Mouse (Mus musculus) brain, embryonic 14.5 days (tissue): ENCODE measurements around the gene Sgms1.

ENCODE experiments used
- CTCF ChIP-seq: fragments of 200-500 bp; IDR thresholded peaks from 2 replicates; pipeline ENCODE4 v1.5.1; 2012; ENCODE audit warnings: inconsistent platforms, mild to moderate bottlenecking, moderate library complexity, borderline replicate concordance; ENCODE audit not compliant: insufficient read depth, insufficient read length; ENCODE audit errors: extremely low read depth
- POLR2A ChIP-seq: fragments of 200-500 bp; IDR thresholded peaks from 2 replicates; pipeline ENCODE4 v1.6.1; 2012; ENCODE audit warnings: mild to moderate bottlenecking, inconsistent platforms, borderline replicate concordance; ENCODE audit not compliant: poor library complexity, insufficient read depth, insufficient read length, severe bottlenecking; ENCODE audit errors: extremely low read depth

GRCm38 (mm10) chr19:32107771-32108306 is 281.7 kb downstream of the Sgms1 start, which contains the start of gene Asah2:
- TF ChIP-seq POLR2A, result peak; percentile 29; the same call in 1 of the 2 replicates
- TF ChIP-seq CTCF, result 0 out of 2 replicates have a peak, but pooled peaks have one; percentile 9
